Mouse (Mus musculus): ENCODE measurements at regions not wholly inside any gene's neighbourhood (a gene's known extent, or its start where the extent isn't known, plus 50 kb on each side); places are given as distances from the start of the nearest gene placed in this dataset.

DNA sequence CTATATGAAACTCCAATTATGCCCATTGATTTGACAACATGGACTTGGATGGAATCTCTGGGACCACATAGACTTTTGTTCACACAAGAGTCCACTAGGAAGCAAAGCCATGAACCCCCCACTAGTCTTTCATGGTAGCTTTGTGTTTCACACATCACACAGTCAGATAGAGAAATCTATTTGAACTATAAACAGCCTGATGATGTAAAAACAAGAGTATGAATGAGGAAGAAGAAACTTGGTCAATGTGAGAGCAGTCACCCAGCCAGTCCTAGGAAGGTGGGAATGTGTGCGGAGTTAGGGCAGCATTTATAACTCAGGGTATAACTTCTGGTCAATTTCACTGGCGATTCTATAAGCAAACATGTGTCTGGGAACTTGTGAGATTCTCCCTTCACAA, 404.2 kb upstream of the Intu start:
- TF ChIP-seq CTCF (IDR thresholded peaks at IDR 0.05; ENCODE audit: borderline replicate concordance, insufficient read depth, low read depth, low read length) (no peak), POLR2A (IDR thresholded peaks at IDR 0.05; ENCODE audit: borderline replicate concordance, insufficient read depth, low read length) (no peak)
